Mouse (Mus musculus) MEL (cell line): ENCODE data around the gene Dapk2.

Source experiments
- BHLHE40 ChIP-seq: IDR thresholded peaks from 2 replicates; pipeline ENCODE4 v1.6.1; 2012; ENCODE audit warnings: low read depth, mild to moderate bottlenecking, inconsistent platforms, low read length, improper control_type of control experiment, borderline replicate concordance
- CHD2 ChIP-seq: IDR thresholded peaks from 2 replicates; pipeline ENCODE4 v1.6.1; 2011; ENCODE audit warnings: low read length, improper control_type of control experiment
- CTCF ChIP-seq, 3 experiments: IDR thresholded peaks in 2 of 3; conservative IDR thresholded peaks in 1 of 3; 2 replicates each; pipeline ENCODE4 v1.5.1; 2011 to 2012; ENCODE audit warnings: low read length in 3 of 3, low read depth in 2 of 3, mild to moderate bottlenecking in 2 of 3, improper control_type of control experiment in 1 of 3, inconsistent platforms in 1 of 3, mixed read lengths in 1 of 3, moderate library complexity in 1 of 3; ENCODE audit not compliant: control insufficient read depth in 1 of 3, insufficient read depth in 1 of 3, poor library complexity in 1 of 3, severe bottlenecking in 1 of 3
- ELF1 ChIP-seq: IDR thresholded peaks from 2 replicates; pipeline ENCODE4 v1.6.1; 2014; ENCODE audit warnings: low read depth, mild to moderate bottlenecking, inconsistent platforms, low read length, improper control_type of control experiment, moderate library complexity
- EP300 ChIP-seq, 2 experiments: IDR thresholded peaks; 2 replicates each; pipeline ENCODE4 v1.6.1; 2011; ENCODE audit warnings: improper control_type of control experiment in 2 of 2, low read length in 2 of 2, low read depth in 1 of 2, mild to moderate bottlenecking in 1 of 2
- HCFC1 ChIP-seq: IDR thresholded peaks from 2 replicates; pipeline ENCODE4 v1.6.1; 2012; ENCODE audit warnings: low read depth, mild to moderate bottlenecking, inconsistent platforms, low read length, improper control_type of control experiment, moderate library complexity
- POLR2A ChIP-seq, 2 experiments: IDR thresholded peaks; 2 replicates each; pipeline ENCODE4 v1.6.1; 2011 to 2012; ENCODE audit warnings: low read length in 2 of 2, mild to moderate bottlenecking in 2 of 2, control low read depth in 1 of 2, improper control_type of control experiment in 1 of 2, low read depth in 1 of 2, moderate library complexity in 1 of 2; ENCODE audit not compliant: control insufficient read depth in 1 of 2, insufficient read depth in 1 of 2, poor library complexity in 1 of 2
- SIN3A ChIP-seq: IDR thresholded peaks from 2 replicates; pipeline ENCODE4 v1.6.1; 2012; ENCODE audit warnings: low read length, improper control_type of control experiment, inconsistent platforms
- SMC3 ChIP-seq: IDR thresholded peaks from 2 replicates; pipeline ENCODE4 v1.6.1; 2011; ENCODE audit warnings: low read depth, low read length, improper control_type of control experiment
- TAL1 ChIP-seq: IDR thresholded peaks from 2 replicates; pipeline ENCODE4 v1.6.1; 2012; ENCODE audit warnings: mild to moderate bottlenecking, inconsistent platforms, low read length, moderate library complexity, mixed read lengths
- ZKSCAN1 ChIP-seq: IDR thresholded peaks from 2 replicates; pipeline ENCODE4 v1.6.1; 2012; ENCODE audit warnings: low read depth, mild to moderate bottlenecking, inconsistent platforms, low read length, improper control_type of control experiment, moderate library complexity

- no peak for TF ChIP-seq CTCF (IDR thresholded peaks at IDR 0.05 in 2 of 3, conservative IDR thresholded peaks at IDR 0.05 in 1 of 3; ENCODE audit: control insufficient read depth in 1 of 3, insufficient read depth in 1 of 3, low read depth in 2 of 3, low read length in 3 of 3, poor library complexity in 1 of 3, severe bottlenecking in 1 of 3)
- no peak for TF ChIP-seq CHD2
- no peak for TF ChIP-seq SIN3A
- no peak for TF ChIP-seq EP300 (IDR thresholded peaks at IDR 0.05; ENCODE audit: low read depth in 1 of 2, low read length in 2 of 2)
- no peak for TF ChIP-seq POLR2A (IDR thresholded peaks at IDR 0.05; ENCODE audit: control insufficient read depth in 1 of 2, insufficient read depth in 1 of 2, low read depth in 1 of 2, low read length in 2 of 2, poor library complexity in 1 of 2)
- no peak for TF ChIP-seq HCFC1
- TF ChIP-seq SMC3: no peak
- no peak for TF ChIP-seq ELF1
- no peak for TF ChIP-seq BHLHE40
- no peak for TF ChIP-seq ZKSCAN1
- no peak for TF ChIP-seq TAL1
These were observed 15.4 kb downstream of the Dapk2 start for GRCm38 (mm10) chr9:66173316-66173855.
